Mouse (Mus musculus) G1E (cell line): ENCODE data around the gene Dlgap1. TPM values are rescaled to one million over a fixed set of nuclear protein-coding genes. Genes with fewer than 3 reads are reported as not detected.

ENCODE experiments used
- ATAC-seq: 2 replicates; pipeline ENCODE4 v1.8.0; 2016; ENCODE audit warnings: mild to moderate bottlenecking; ENCODE audit not compliant: insufficient number of reproducible peaks, poor library complexity, low FRiP score, severe bottlenecking; ENCODE audit errors: extremely low read depth
- DNase-seq: peaks from one replicate; pipeline ENCODE4 v3.0.0; 2012; ENCODE audit warnings: low spot score
- H3K27me3 ChIP-seq: 2 replicates; pipeline ENCODE4 v1.6.1; 2012; ENCODE audit warnings: mild to moderate bottlenecking, low read length, inconsistent platforms; ENCODE audit not compliant: insufficient read depth
- H3K36me3 ChIP-seq: replicated peaks from 2 replicates; pipeline ENCODE3; 2012; ENCODE audit warnings: mild to moderate bottlenecking, inconsistent platforms
- H3K4me1 ChIP-seq: 2 replicates; pipeline ENCODE4 v1.6.1; 2012; ENCODE audit warnings: low read depth, low read length, inconsistent platforms, mixed read lengths; ENCODE audit not compliant: insufficient read depth
- H3K4me3 ChIP-seq: 2 replicates; pipeline ENCODE4 v1.5.1; 2012; ENCODE audit warnings: low read depth, mild to moderate bottlenecking, inconsistent platforms, low read length, moderate library complexity, mixed read lengths
- H3K9me3 ChIP-seq: replicated peaks from 2 replicates; pipeline ENCODE4 v1.6.1; 2012; ENCODE audit warnings: inconsistent platforms
- CTCF ChIP-seq: IDR thresholded peaks from 2 replicates; pipeline ENCODE4 v1.5.1; 2012; ENCODE audit warnings: low read depth, low read length, inconsistent platforms, mixed read lengths
- GATA1 ChIP-seq: IDR thresholded peaks from 2 replicates; pipeline ENCODE4 v1.6.1; 2012; ENCODE audit warnings: borderline replicate concordance, low read length, inconsistent platforms, mixed read lengths
- GATA2 ChIP-seq: IDR thresholded peaks from 2 replicates; pipeline ENCODE4 v1.6.1; 2012; ENCODE audit warnings: low read depth, low read length, inconsistent platforms, borderline replicate concordance
- POLR2AphosphoS5 ChIP-seq: IDR thresholded peaks from 2 replicates; pipeline ENCODE4 v1.6.1; 2012; ENCODE audit warnings: low read depth, low read length, inconsistent platforms; ENCODE audit not compliant: insufficient replicate concordance
- TAL1 ChIP-seq: conservative IDR thresholded peaks from 2 replicates; pipeline ENCODE4 v1.6.1; 2012; ENCODE audit warnings: low read depth, low read length, inconsistent platforms, mixed read lengths
- polyA plus RNA-seq: library from polyadenylated mRNA; stranded (reverse); fragments of >175 nt; gene quantifications from 2 replicates; pipeline ENCODE4 v1.2.3, GENCODE M21; 2012
- total RNA-seq, 2 experiments: library from RNA; stranded (forward) in 1 of 2; stranded (reverse) in 1 of 2; fragments of 200-1000 nt in 1 of 2; fragments of >200 nt in 1 of 2; fragmentation: Nextera tagmentation in 1 of 2; gene quantifications; 2 replicates each; pipeline ENCODE4 v1.2.3; 2014 to 2017

Gene Dlgap1
- total and polyA plus RNA-seq, 3 experiments = 0.22 TPM; not detected in 2

- no peak for DNase-seq
- Histone ChIP-seq H3K36me3 (no peaks in the 10 kb centered on the region), H3K4me1 (no peaks in the 10 kb centered on the region), H3K27me3 (no peaks in the 10 kb centered on the region), H3K9me3 (peaks cover 34% of the 10 kb centered on the region), H3K4me3 (no peak overlapping the region)
- no peak for ATAC-seq
- TF ChIP-seq TAL1 = no peak
- no peak for TF ChIP-seq POLR2AphosphoS5
- TF ChIP-seq GATA1 = no peak
- TF ChIP-seq GATA2 = no peak
- TF ChIP-seq CTCF = no peak
These were observed 494.1 kb downstream of the Dlgap1 start for GRCm38 (mm10) chr17:70462771-70463491.

GRCm38 (mm10) chr17:70466413-70466812 lies 497.5 kb downstream of the Dlgap1 start:
- H3K36me3 ChIP-seq = no peaks in the 10 kb centered on the region
- no peaks in the 10 kb centered on the region for H3K4me1 ChIP-seq
- H3K27me3 ChIP-seq = no peaks in the 10 kb centered on the region
- DNase-seq (no peak), ATAC-seq (no peak)
- no peak overlapping the region for H3K4me3 ChIP-seq
- peaks cover 52% of the 10 kb centered on the region for H3K9me3 ChIP-seq
- TF ChIP-seq TAL1 (no peak), GATA1 (no peak), CTCF (no peak), GATA2 (no peak), POLR2AphosphoS5 (no peak)

GRCm38 (mm10) chr17:70470970-70471371 lies 502.1 kb downstream of the Dlgap1 start:
- Histone ChIP-seq H3K4me1 (no peaks in the 10 kb centered on the region), H3K27me3 (no peaks in the 10 kb centered on the region), H3K36me3 (no peaks in the 10 kb centered on the region), H3K4me3 (no peak overlapping the region), H3K9me3 (peaks cover 51% of the 10 kb centered on the region)
- ATAC-seq = no peak
- no peak for DNase-seq
- no peak for TF ChIP-seq GATA2
- no peak for TF ChIP-seq GATA1
- no peak for TF ChIP-seq POLR2AphosphoS5
- no peak for TF ChIP-seq TAL1
- TF ChIP-seq CTCF = no peak

- ATAC-seq = no peak
- H3K4me1 ChIP-seq = no peaks in the 10 kb centered on the region
- TF ChIP-seq CTCF (no peak), TAL1 (no peak), GATA2 (no peak), GATA1 (no peak), POLR2AphosphoS5 (no peak)
These were observed 503.3 kb downstream of the Dlgap1 start for GRCm38 (mm10) chr17:70472162-70472561.

GRCm38 (mm10) chr17:70473871-70474270 lies 505.0 kb downstream of the Dlgap1 start:
- no peaks in the 10 kb centered on the region for H3K27me3 ChIP-seq
- no peaks in the 10 kb centered on the region for H3K4me1 ChIP-seq
- DNase-seq = no peak
- H3K36me3 ChIP-seq = no peaks in the 10 kb centered on the region
- no peak for TF ChIP-seq CTCF
- TF ChIP-seq POLR2AphosphoS5 = no peak
- no peak for TF ChIP-seq TAL1
- TF ChIP-seq GATA1 = no peak
- TF ChIP-seq GATA2 = no peak
- no peak overlapping the region for H3K4me3 ChIP-seq
- no peak for ATAC-seq
- peaks cover 38% of the 10 kb centered on the region for H3K9me3 ChIP-seq

More at GRCm38 (mm10) chr17:70472162-70472561, 503.3 kb downstream of the Dlgap1 start:
- Histone ChIP-seq H3K36me3 (no peaks in the 10 kb centered on the region), H3K27me3 (no peaks in the 10 kb centered on the region), H3K4me3 (no peak overlapping the region), H3K9me3 (peaks cover 47% of the 10 kb centered on the region)
- no peak for DNase-seq

- Histone ChIP-seq H3K4me1 (no peaks in the 10 kb centered on the region), H3K4me3 (no peak overlapping the region), H3K27me3 (no peaks in the 10 kb centered on the region), H3K9me3 (peaks cover 49% of the 10 kb centered on the region), H3K36me3 (no peaks in the 10 kb centered on the region)
- TF ChIP-seq POLR2AphosphoS5 = no peak
- no peak for TF ChIP-seq GATA1
- TF ChIP-seq TAL1 = no peak
- no peak for TF ChIP-seq GATA2
- TF ChIP-seq CTCF = no peak
- DNase-seq (no peak), ATAC-seq (no peak)
These were observed 514.8 kb downstream of the Dlgap1 start for GRCm38 (mm10) chr17:70483716-70484115.
